Mouse (Mus musculus) midbrain, embryonic 12.5 days (tissue): Measurements from ENCODE around the gene Eef1akmt4. TPM values are rescaled to one million over a fixed set of nuclear protein-coding genes. Genes with fewer than 3 reads are reported as not detected.
A peak's percentile ranks its signal among the peaks of the same experiment; 100 is the strongest.

ENCODE experiments used
- ATAC-seq: fragments of 200-750 bp; cut with Nextera tagmentation; 2 replicates; pipeline ENCODE4 v1.8.0; 2017; ENCODE audit warnings: low read depth, moderate TSS enrichment, moderate library complexity; ENCODE audit not compliant: low FRiP score
- H3K27ac ChIP-seq: fragments of 300-500 bp; sonication (generic); replicated peaks from 2 replicates; pipeline ENCODE4 v1.5.1; 2016; ENCODE audit warnings: mild to moderate bottlenecking
- H3K27me3 ChIP-seq: fragments of 300-500 bp; sonication (generic); 2 replicates; pipeline ENCODE4 v1.6.1; 2016; ENCODE audit warnings: mild to moderate bottlenecking
- H3K36me3 ChIP-seq: fragments of 300-500 bp; sonication (generic); 2 replicates; pipeline ENCODE4 v1.6.1; 2016
- H3K4me1 ChIP-seq: fragments of 300-500 bp; sonication (generic); 2 replicates; pipeline ENCODE4 v1.6.1; 2016
- H3K4me2 ChIP-seq: fragments of 300-500 bp; sonication (generic); replicated peaks from 2 replicates; pipeline ENCODE4 v1.6.1; 2016; ENCODE audit warnings: mild to moderate bottlenecking, moderate library complexity
- H3K4me3 ChIP-seq: fragments of 300-500 bp; sonication (generic); 2 replicates; pipeline ENCODE4 v1.5.1; 2016; ENCODE audit warnings: mild to moderate bottlenecking
- H3K9ac ChIP-seq: fragments of 300-500 bp; sonication (generic); replicated peaks from 2 replicates; pipeline ENCODE4 v1.6.1; 2016; ENCODE audit warnings: mild to moderate bottlenecking, moderate library complexity
- H3K9me3 ChIP-seq: fragments of 300-500 bp; sonication (generic); 2 replicates; pipeline ENCODE4 v1.6.1; 2016; ENCODE audit warnings: mild to moderate bottlenecking
- WGBS: fragments of 180-500 bp; shearing (Covaris S2); methylation state at CpG from one replicate; pipeline ENCODE4 v1.1.7; 2016; 5-methylcytosine and 5-hydroxymethylcytosine counted together
- polyA plus RNA-seq: library from polyadenylated mRNA; unstranded; fragments of >200 nt; fragmentation: Nextera tagmentation; extraction: Ambion mirVana; gene quantifications from 2 replicates; pipeline ENCODE4 v1.2.1, GENCODE M21; 2016

Gene Eef1akmt4
- polyA plus RNA-seq: 19.0 and 22.1 TPM in 2 replicates

GRCm38 (mm10) chr16:20611357-20612227, at the start of gene Eef1akmt4, which contains the start of the genes Gm49333 and Alg3:
TSS of gene Eef1akmt4 (plus strand) at chr16:20611593.
TSS of gene Gm49333 (plus strand) at chr16:20611610.
TSS of gene Alg3 (minus strand) at chr16:20611735.
- Histone ChIP-seq H3K36me3 (peaks cover 17% of the 10 kb centered on the region), H3K4me2 (peak within 1 kb of the TSS; percentile 68), H3K4me1 (peaks cover 24% of the 10 kb centered on the region), H3K27ac (peak within 1 kb of the TSS; percentile 75), H3K4me3 (peak within 1 kb of the TSS; percentile 70), H3K9ac (peak within 1 kb of the TSS; percentile 77), H3K27me3 (no peaks in the 10 kb centered on the region), H3K9me3 (no peaks in the 10 kb centered on the region)
- ATAC-seq: peak; percentile 96
- WGBS: 3% methylated on average over 41 of the region's 41 CpGs

GRCm38 (mm10) chr16:20565075-20565474, 46.3 kb upstream of the Eef1akmt4 start:
- Histone ChIP-seq H3K4me2 (no peak overlapping the region), H3K4me3 (no peak overlapping the region), H3K4me1 (no peaks in the 10 kb centered on the region), H3K9me3 (no peaks in the 10 kb centered on the region), H3K27me3 (no peaks in the 10 kb centered on the region), H3K36me3 (peaks cover 30% of the 10 kb centered on the region), H3K27ac (no peak overlapping the region), H3K9ac (no peak overlapping the region)
- 63% methylated on average over 1 of the region's 1 CpGs for WGBS
- ATAC-seq: no peak

GRCm38 (mm10) chr16:20589366-20589938, 21.9 kb upstream of the Eef1akmt4 start, which contains the start of gene Vwa5b2:
TSS of gene Vwa5b2 (plus strand) at chr16:20589471.
- Histone ChIP-seq H3K27me3 (peaks cover 72% of the 10 kb centered on the region), H3K4me3 (peak within 1 kb of the TSS; percentile 51), H3K4me1 (peaks cover 24% of the 10 kb centered on the region), H3K9me3 (no peaks in the 10 kb centered on the region), H3K27ac (no peak within 1 kb of the TSS), H3K4me2 (peak within 1 kb of the TSS; percentile 80), H3K36me3 (no peaks in the 10 kb centered on the region), H3K9ac (peak within 1 kb of the TSS; percentile 61)
- 1% methylated on average over 24 of the region's 24 CpGs for WGBS
- ATAC-seq: peak; percentile 79

- peaks cover 75% of the 10 kb centered on the region for H3K27me3 ChIP-seq
- WGBS: under 1% methylated on average over 35 of the region's 39 CpGs
- no peaks in the 10 kb centered on the region for H3K9me3 ChIP-seq
- H3K4me2 ChIP-seq: peak overlapping the region; percentile 80
- no peak overlapping the region for H3K27ac ChIP-seq
- H3K4me3 ChIP-seq: peak overlapping the region; percentile 51
- H3K9ac ChIP-seq: peak overlapping the region; percentile 61
- peaks cover 24% of the 10 kb centered on the region for H3K4me1 ChIP-seq
- ATAC-seq: peak; percentile 87
- no peaks in the 10 kb centered on the region for H3K36me3 ChIP-seq
Measured at GRCm38 (mm10) chr16:20589939-20590679, 21.3 kb upstream of the Eef1akmt4 start.

GRCm38 (mm10) chr16:20590680-20591038, 20.7 kb upstream of the Eef1akmt4 start:
- peaks cover 75% of the 10 kb centered on the region for H3K27me3 ChIP-seq
- 4% methylated on average over 16 of the region's 17 CpGs for WGBS
- peak overlapping the region; percentile 51 for H3K4me3 ChIP-seq

GRCm38 (mm10) chr16:20591076-20591705, 20.2 kb upstream of the Eef1akmt4 start:
- no peak overlapping the region for H3K9ac ChIP-seq
- no peak for ATAC-seq
- peak overlapping the region; percentile 51 for H3K4me3 ChIP-seq
- H3K27me3 ChIP-seq: peaks cover 78% of the 10 kb centered on the region
- H3K9me3 ChIP-seq: no peaks in the 10 kb centered on the region
- H3K4me1 ChIP-seq: peaks cover 24% of the 10 kb centered on the region
- peak overlapping the region; percentile 80 for H3K4me2 ChIP-seq
- H3K27ac ChIP-seq: no peak overlapping the region
- no peaks in the 10 kb centered on the region for H3K36me3 ChIP-seq
- 4% methylated on average over 48 of the region's 48 CpGs for WGBS

More at GRCm38 (mm10) chr16:20590680-20591038, 20.7 kb upstream of the Eef1akmt4 start:
- Histone ChIP-seq H3K36me3 (no peaks in the 10 kb centered on the region), H3K9me3 (no peaks in the 10 kb centered on the region), H3K27ac (no peak overlapping the region), H3K9ac (no peak overlapping the region; the same call in 1 of the 2 replicates), H3K4me1 (peaks cover 24% of the 10 kb centered on the region), H3K4me2 (peak overlapping the region; percentile 80)
- ATAC-seq: no peak

- Histone ChIP-seq H3K36me3 (no peaks in the 10 kb centered on the region), H3K27me3 (peaks cover 53% of the 10 kb centered on the region)
- 86% methylated on average over 7 of the region's 7 CpGs for WGBS
Measured at GRCm38 (mm10) chr16:20595060-20595673, 16.2 kb upstream of the Eef1akmt4 start.

GRCm38 (mm10) chr16:20595737-20596136, 15.7 kb upstream of the Eef1akmt4 start:
- Histone ChIP-seq H3K4me3 (no peak overlapping the region), H3K9me3 (no peaks in the 10 kb centered on the region), H3K4me1 (peaks cover 7% of the 10 kb centered on the region), H3K36me3 (no peaks in the 10 kb centered on the region), H3K27ac (no peak overlapping the region), H3K9ac (no peak overlapping the region), H3K27me3 (peaks cover 47% of the 10 kb centered on the region), H3K4me2 (no peak overlapping the region)
- 82% methylated on average over 4 of the region's 4 CpGs for WGBS
- ATAC-seq: no peak

More at GRCm38 (mm10) chr16:20595060-20595673, 16.2 kb upstream of the Eef1akmt4 start:
- Histone ChIP-seq H3K4me3 (no peak overlapping the region), H3K9me3 (no peaks in the 10 kb centered on the region), H3K4me1 (peaks cover 12% of the 10 kb centered on the region), H3K4me2 (no peak overlapping the region), H3K27ac (no peak overlapping the region), H3K9ac (no peak overlapping the region)
- ATAC-seq: no peak

- H3K9me3 ChIP-seq: no peaks in the 10 kb centered on the region
- H3K4me2 ChIP-seq: no peak overlapping the region
- no peaks in the 10 kb centered on the region for H3K4me1 ChIP-seq
- 79% methylated on average over 7 of the region's 7 CpGs for WGBS
- peaks cover 36% of the 10 kb centered on the region for H3K27me3 ChIP-seq
- no peak overlapping the region for H3K9ac ChIP-seq
- no peak overlapping the region for H3K27ac ChIP-seq
- ATAC-seq: no peak
- no peak overlapping the region for H3K4me3 ChIP-seq
- no peaks in the 10 kb centered on the region for H3K36me3 ChIP-seq
Measured at GRCm38 (mm10) chr16:20596687-20597441, 14.5 kb upstream of the Eef1akmt4 start.

- 87% methylated on average over 5 of the region's 5 CpGs for WGBS
- Histone ChIP-seq H3K36me3 (peaks cover 17% of the 10 kb centered on the region), H3K9ac (no peak overlapping the region), H3K27me3 (peaks cover 8% of the 10 kb centered on the region; the same call in 1 of the 2 replicates), H3K4me2 (no peak overlapping the region), H3K9me3 (no peaks in the 10 kb centered on the region), H3K4me1 (no peaks in the 10 kb centered on the region), H3K27ac (no peak overlapping the region), H3K4me3 (no peak overlapping the region)
- ATAC-seq: no peak
Measured at GRCm38 (mm10) chr16:20600511-20600910, 10.9 kb upstream of the Eef1akmt4 start.
